Mouse (Mus musculus) small intestine, adult 2 months (tissue): ENCODE measurements around the gene Ust.

ENCODE experiments used
- CTCF ChIP-seq: fragments of 200-500 bp; IDR thresholded peaks from 2 replicates; pipeline ENCODE4 v1.5.1; 2012; ENCODE audit warnings: low read depth, mild to moderate bottlenecking, control low read depth, inconsistent platforms, low read length, moderate library complexity, mixed read lengths; ENCODE audit not compliant: insufficient replicate concordance, insufficient read length; ENCODE audit errors: extremely low read depth
- POLR2A ChIP-seq: fragments of 200-500 bp; IDR thresholded peaks from 2 replicates; pipeline ENCODE4 v1.6.1; 2012; ENCODE audit warnings: low read depth, mild to moderate bottlenecking, control low read depth, inconsistent platforms, low read length, moderate library complexity

- no peak for TF ChIP-seq CTCF
- no peak for TF ChIP-seq POLR2A
Measured at GRCm38 (mm10) chr10:8561366-8561765, 42.7 kb upstream of the Ust start.
